Mouse (Mus musculus): ENCODE measurements around the gene Slc1a5.

Slc1a5 gene

GRCm38 (mm10) chr7:16780825-16781554, at the start of gene Slc1a5:
Gene Slc1a5, plus strand, starts transcription at chr7:16781340.
- DNase-seq: peak; percentile 95 to 97

- peak in 1 of 2 experiments; percentile 21 for DNase-seq
Observed at GRCm38 (mm10) chr7:16731893-16732422, 49.2 kb upstream of the Slc1a5 start.

GRCm38 (mm10) chr7:16737606-16738072, 43.5 kb upstream of the Slc1a5 start:
- no peak for DNase-seq

- peak; percentile 97 to 98 for DNase-seq
Observed at GRCm38 (mm10) chr7:16738073-16738696, 43.0 kb upstream of the Slc1a5 start, which contains the start of gene Ap2s1. Gene Ap2s1, plus strand, starts transcription at chr7:16738410.

- DNase-seq: no peak
Observed at GRCm38 (mm10) chr7:16739056-16739604, 42.0 kb upstream of the Slc1a5 start.

GRCm38 (mm10) chr7:16745373-16745772, 35.8 kb upstream of the Slc1a5 start:
- DNase-seq: no peak

- DNase-seq: peak; percentile 56 to 71
Observed at GRCm38 (mm10) chr7:16746093-16746492, 35.0 kb upstream of the Slc1a5 start.

- no peak for DNase-seq
Observed at GRCm38 (mm10) chr7:16747656-16748055, 33.5 kb upstream of the Slc1a5 start.

- no peak for DNase-seq
Observed at GRCm38 (mm10) chr7:16752016-16752415, 29.1 kb upstream of the Slc1a5 start.

GRCm38 (mm10) chr7:16755362-16756017, 25.6 kb upstream of the Slc1a5 start:
- DNase-seq: peak; percentile 21 to 40

GRCm38 (mm10) chr7:16758872-16759574, 22.1 kb upstream of the Slc1a5 start:
- no peak for DNase-seq

GRCm38 (mm10) chr7:16760292-16760691, 20.8 kb upstream of the Slc1a5 start:
- peak; percentile 66 to 79 for DNase-seq

GRCm38 (mm10) chr7:16761005-16761481, 20.1 kb upstream of the Slc1a5 start:
- peak; percentile 79 to 85 for DNase-seq

GRCm38 (mm10) chr7:16761630-16762029, 19.5 kb upstream of the Slc1a5 start:
- DNase-seq: peak; percentile 23 to 25

GRCm38 (mm10) chr7:16763463-16764218, 17.5 kb upstream of the Slc1a5 start:
- DNase-seq: no peak

- DNase-seq: no peak
Observed at GRCm38 (mm10) chr7:16766443-16766842, 14.7 kb upstream of the Slc1a5 start.

GRCm38 (mm10) chr7:16775888-16776287, 5.3 kb upstream of the Slc1a5 start:
- peak; percentile 17 to 44 for DNase-seq

GRCm38 (mm10) chr7:16780076-16780475, 1.1 kb upstream of the Slc1a5 start:
- DNase-seq: peak; percentile 32 to 64

- no peak for DNase-seq
Observed at GRCm38 (mm10) chr7:16781555-16781815, 345 bp downstream of the Slc1a5 start.

GRCm38 (mm10) chr7:16781816-16782554, 845 bp downstream of the Slc1a5 start:
- DNase-seq: peak; percentile 50 to 67

Measured in kidney, postnatal 4 days (tissue).